Mouse (Mus musculus) ES-E14 (cell line): ENCODE measurements around the gene Npas2. TPM values are rescaled to one million over a fixed set of nuclear protein-coding genes. Genes with fewer than 3 reads are reported as not detected.

Source experiments
- DNase-seq: peaks from one replicate; pipeline ENCODE4 v3.0.0-alpha.2; 2013; ENCODE audit warnings: low read depth, low spot score
- H3K27ac ChIP-seq: 2 replicates; pipeline ENCODE4 v1.5.1; 2012; ENCODE audit warnings: low read depth, mild to moderate bottlenecking, low read length, moderate library complexity, mixed read lengths; ENCODE audit not compliant: poor library complexity, insufficient read depth, severe bottlenecking
- H3K36me3 ChIP-seq: 2 replicates; pipeline ENCODE4 v1.6.1; 2012; ENCODE audit warnings: mild to moderate bottlenecking, low read length, moderate library complexity, mixed read lengths; ENCODE audit not compliant: control insufficient read depth, poor library complexity, insufficient read depth, severe bottlenecking
- H3K4me1 ChIP-seq, 2 experiments: fragments of 150-350 bp in 1 of 2; sonication (generic) in 1 of 2; 2 replicates each; pipeline ENCODE4 v1.6.1; 2012; ENCODE audit warnings: low read length in 2 of 2, mild to moderate bottlenecking in 1 of 2, mixed read lengths in 1 of 2; ENCODE audit not compliant: control insufficient read depth in 2 of 2, insufficient read depth in 2 of 2, poor library complexity in 1 of 2
- H3K4me3 ChIP-seq, 2 experiments: fragments of 150-350 bp in 1 of 2; sonication (generic) in 1 of 2; 2 replicates each; pipeline ENCODE4 v1.5.1; 2012; ENCODE audit warnings: low read length in 2 of 2, low read depth in 1 of 2, mild to moderate bottlenecking in 1 of 2, mixed read lengths in 1 of 2; ENCODE audit not compliant: insufficient read depth in 1 of 2, poor library complexity in 1 of 2, severe bottlenecking in 1 of 2
- H3K9ac ChIP-seq: 2 replicates; pipeline ENCODE4 v1.6.1; 2012; ENCODE audit warnings: low read depth, mild to moderate bottlenecking, low read length, mixed read lengths; ENCODE audit not compliant: poor library complexity, insufficient read depth, severe bottlenecking
- H3K9me3 ChIP-seq: fragments of 150-350 bp; sonication (generic); 2 replicates; pipeline ENCODE4 v1.6.1; 2012; ENCODE audit warnings: low read depth, mild to moderate bottlenecking, low read length; ENCODE audit not compliant: control insufficient read depth, insufficient read depth
- CHD2 ChIP-seq: IDR thresholded peaks from 2 replicates; pipeline ENCODE4 v1.6.1; 2014; ENCODE audit warnings: mild to moderate bottlenecking, low read depth, low read length, inconsistent platforms
- HCFC1 ChIP-seq: IDR thresholded peaks from 2 replicates; pipeline ENCODE4 v1.6.1; 2012; ENCODE audit warnings: low read length, inconsistent platforms, borderline replicate concordance; ENCODE audit not compliant: insufficient read depth
- MAFK ChIP-seq: IDR thresholded peaks from 2 replicates; pipeline ENCODE4 v1.6.1; 2014; ENCODE audit warnings: mild to moderate bottlenecking, low read depth, low read length, inconsistent platforms; ENCODE audit not compliant: insufficient read depth
- ZC3H11A ChIP-seq: IDR thresholded peaks from 2 replicates; pipeline ENCODE4 v1.6.1; 2012; ENCODE audit warnings: low read depth, mild to moderate bottlenecking, inconsistent platforms, low read length, borderline replicate concordance
- ZNF384 ChIP-seq: IDR thresholded peaks from 2 replicates; pipeline ENCODE4 v1.6.1; 2012; ENCODE audit warnings: low read depth, low read length, inconsistent platforms
- in situ Hi-C, 2 experiments: fragments of 600-800 bp; cut with MboI; formaldehyde crosslinking; loops; one replicate each; pipeline ENCODE4 v1.15.1; 2025; ENCODE audit warnings: low sequenced_read_pairs in 2 of 2, inconsistent platforms in 1 of 2; ENCODE audit not compliant: unreplicated experiment in 2 of 2
- total RNA-seq: library from RNA; depleted of rRNA; stranded (reverse); fragments of 300-350 nt; gene quantifications from 2 replicates; pipeline ENCODE4 v1.2.3, GENCODE M21; 2012

Gene Npas2
- total RNA-seq, 1 experiment, result 0.09 TPM

GRCm38 (mm10) chr1:39330857-39331594 lies 137.5 kb downstream of the Npas2 start:
- no peak for DNase-seq
- in situ Hi-C loops, result loop anchor here in 1 of 2 experiments (25.0 kb wide), 1 partner anchor 319 kb away; no protein-coding TSS in a partner anchor
- H3K4me1 ChIP-seq, result no peaks in the 10 kb centered on the region
- H3K36me3 ChIP-seq, result no peaks in the 10 kb centered on the region
- no peak overlapping the region for H3K27ac ChIP-seq
- TF ChIP-seq CHD2, result no peak
- TF ChIP-seq MAFK, result no peak
- no peak for TF ChIP-seq ZC3H11A
- TF ChIP-seq ZNF384, result no peak
- no peak for TF ChIP-seq HCFC1
- H3K4me3 ChIP-seq, result no peak overlapping the region
- no peak overlapping the region for H3K9ac ChIP-seq
- H3K9me3 ChIP-seq, result no peaks in the 10 kb centered on the region

GRCm38 (mm10) chr1:39332456-39332855 lies 138.9 kb downstream of the Npas2 start:
- Histone ChIP-seq H3K4me3 (no peak overlapping the region), H3K9me3 (no peaks in the 10 kb centered on the region), H3K9ac (no peak overlapping the region), H3K27ac (no peak overlapping the region), H3K36me3 (no peaks in the 10 kb centered on the region), H3K4me1 (no peaks in the 10 kb centered on the region)
- in situ Hi-C loops, result loop anchor here in 1 of 2 experiments (25.0 kb wide), 1 partner anchor 320 kb away; no protein-coding TSS in a partner anchor
- no peak for DNase-seq
- no peak for TF ChIP-seq ZC3H11A
- no peak for TF ChIP-seq ZNF384
- no peak for TF ChIP-seq HCFC1
- TF ChIP-seq CHD2, result no peak
- TF ChIP-seq MAFK, result no peak

- DNase-seq, result no peak
- H3K27ac ChIP-seq, result no peak overlapping the region
These were observed 142.1 kb downstream of the Npas2 start for GRCm38 (mm10) chr1:39335561-39336196.

GRCm38 (mm10) chr1:39336788-39337187 lies 143.3 kb downstream of the Npas2 start:
- in situ Hi-C loops, result loop anchor here in 1 of 2 experiments (25.0 kb wide), 1 partner anchor 324 kb away; no protein-coding TSS in a partner anchor
- H3K4me3 ChIP-seq, result no peak overlapping the region

More at GRCm38 (mm10) chr1:39335561-39336196, 142.1 kb downstream of the Npas2 start:
- in situ Hi-C loops, result loop anchor here in 1 of 2 experiments (25.0 kb wide), 1 partner anchor 323 kb away; no protein-coding TSS in a partner anchor
- no peak overlapping the region for H3K9ac ChIP-seq
- no peaks in the 10 kb centered on the region for H3K9me3 ChIP-seq
- H3K4me3 ChIP-seq, result no peak overlapping the region
- TF ChIP-seq ZNF384 (no peak), HCFC1 (no peak), MAFK (no peak), ZC3H11A (no peak), CHD2 (no peak)
- H3K4me1 ChIP-seq, result no peaks in the 10 kb centered on the region
- no peaks in the 10 kb centered on the region for H3K36me3 ChIP-seq

More at GRCm38 (mm10) chr1:39336788-39337187, 143.3 kb downstream of the Npas2 start:
- Histone ChIP-seq H3K36me3 (no peaks in the 10 kb centered on the region), H3K4me1 (no peaks in the 10 kb centered on the region), H3K27ac (no peak overlapping the region), H3K9me3 (no peaks in the 10 kb centered on the region), H3K9ac (no peak overlapping the region)
- DNase-seq, result no peak
- no peak for TF ChIP-seq MAFK
- no peak for TF ChIP-seq HCFC1
